Mouse (Mus musculus): Measurements from ENCODE around the gene Tmem50b.

Tmem50b gene

GRCm38 (mm10) chr16:91564580-91565291 lies 32.9 kb downstream of the Tmem50b start:
- DNase-seq (ENCODE audit: low spot score), result no peak

DNA sequence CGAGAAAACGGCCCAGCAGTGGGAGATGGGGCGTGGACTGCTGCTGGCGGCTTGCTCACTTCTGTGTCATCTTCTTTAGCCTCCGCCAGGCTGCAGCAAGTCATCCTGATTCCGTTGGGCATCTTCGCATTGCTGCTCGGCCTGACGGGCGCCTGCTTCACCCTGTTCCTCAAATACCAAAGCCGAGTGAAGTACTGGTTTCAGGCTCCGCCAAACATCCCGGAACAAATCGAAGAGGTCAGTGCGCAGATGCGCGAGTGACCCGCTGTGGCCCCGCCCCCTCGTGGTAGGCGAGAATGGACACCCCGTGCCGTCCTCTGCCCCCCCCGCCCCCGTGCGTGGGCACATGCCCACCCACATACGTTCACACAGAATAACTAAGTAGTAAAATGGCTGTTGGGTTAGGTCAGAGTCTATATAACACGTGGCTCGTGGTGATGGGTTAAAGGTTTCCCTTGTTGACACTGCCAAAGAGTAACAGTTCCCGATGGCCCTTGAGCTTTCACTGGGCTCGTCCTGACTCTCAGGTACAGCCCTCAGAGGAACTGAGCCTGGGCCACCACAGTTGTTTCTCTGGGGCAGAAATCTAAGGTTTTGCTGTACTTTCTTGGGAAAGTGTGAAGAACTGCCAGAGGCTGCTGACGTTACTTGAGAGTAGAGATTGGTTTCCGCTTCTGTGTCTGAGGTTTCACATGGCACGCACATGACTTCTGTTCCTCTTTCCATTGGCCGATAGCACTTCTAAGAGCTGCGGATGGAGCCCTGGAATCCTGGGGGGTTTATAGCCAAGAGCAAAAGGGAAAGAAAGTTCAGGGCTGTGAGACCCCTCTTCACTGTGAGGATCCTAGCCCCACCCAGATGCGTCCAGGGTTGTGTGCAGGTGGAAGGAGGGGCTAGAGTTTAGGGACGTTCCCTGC lies 35.8 kb downstream of the Tmem50b start:
- no peak for DNase-seq (ENCODE audit: low spot score)

DNA sequence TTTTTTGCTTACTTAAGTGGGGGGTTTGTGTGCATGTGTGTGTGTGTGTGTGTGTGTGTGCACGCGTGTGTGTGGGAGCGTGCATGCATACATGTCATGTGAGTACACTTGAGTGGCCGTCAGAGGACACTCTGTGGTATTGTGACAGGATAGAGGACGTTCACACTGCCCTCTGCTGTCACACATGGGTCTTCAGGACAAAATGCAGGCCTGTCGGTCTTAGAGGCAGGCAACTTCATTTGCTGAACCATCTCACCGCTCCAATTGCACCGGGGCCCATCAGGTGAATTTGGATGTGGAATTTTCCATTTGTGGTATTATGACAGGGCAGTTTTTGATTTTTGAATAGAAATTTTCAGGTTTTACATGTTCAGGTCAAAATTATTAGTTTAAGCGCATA lies 36.5 kb downstream of the Tmem50b start:
- DNase-seq (ENCODE audit: low spot score), result no peak

DNA sequence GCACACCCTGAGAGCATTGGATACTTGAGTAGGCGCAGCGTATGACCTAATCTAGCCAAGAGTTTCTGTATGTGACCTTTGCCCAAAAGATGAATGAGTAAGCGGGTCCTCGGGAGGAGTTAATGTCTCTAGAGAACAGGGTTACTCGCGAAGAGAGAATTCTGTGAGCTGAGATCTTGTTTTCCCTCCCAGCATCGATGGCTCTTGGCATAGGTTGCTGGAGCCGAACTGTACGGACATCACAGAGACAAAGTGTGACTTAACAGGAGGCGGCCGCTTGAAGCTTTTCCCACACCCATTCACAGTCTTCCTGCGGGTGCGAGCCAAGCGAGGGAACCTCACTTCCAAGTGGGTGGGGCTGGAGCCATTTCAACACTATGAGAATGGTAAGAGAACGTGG lies 39.9 kb downstream of the Tmem50b start:
- DNase-seq (ENCODE audit: low spot score), result no peak

- no peak for DNase-seq (ENCODE audit: low spot score)
Measured at GRCm38 (mm10) chr16:91557214-91557613, 40.4 kb downstream of the Tmem50b start.

DNA sequence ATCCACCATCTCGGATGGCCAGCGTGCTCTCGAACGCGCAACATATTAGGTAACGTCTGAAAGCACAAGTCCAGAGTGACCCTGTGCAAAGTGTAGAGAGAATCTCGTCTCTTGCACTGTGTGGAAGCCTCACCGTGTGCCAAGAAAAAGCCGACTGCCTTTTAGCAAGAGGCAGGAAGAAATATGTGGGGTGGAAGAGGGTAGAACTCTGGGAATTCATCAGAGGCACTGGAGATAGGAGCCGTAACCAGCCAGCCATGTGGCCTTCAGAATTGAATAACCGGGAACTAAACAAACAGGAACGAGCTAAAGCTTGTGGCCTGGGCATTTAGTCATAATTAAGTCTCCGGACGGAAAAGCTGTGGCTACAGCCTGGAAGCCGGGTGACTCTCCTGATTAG lies 40.9 kb downstream of the Tmem50b start:
- DNase-seq (ENCODE audit: low spot score), result no peak

DNA sequence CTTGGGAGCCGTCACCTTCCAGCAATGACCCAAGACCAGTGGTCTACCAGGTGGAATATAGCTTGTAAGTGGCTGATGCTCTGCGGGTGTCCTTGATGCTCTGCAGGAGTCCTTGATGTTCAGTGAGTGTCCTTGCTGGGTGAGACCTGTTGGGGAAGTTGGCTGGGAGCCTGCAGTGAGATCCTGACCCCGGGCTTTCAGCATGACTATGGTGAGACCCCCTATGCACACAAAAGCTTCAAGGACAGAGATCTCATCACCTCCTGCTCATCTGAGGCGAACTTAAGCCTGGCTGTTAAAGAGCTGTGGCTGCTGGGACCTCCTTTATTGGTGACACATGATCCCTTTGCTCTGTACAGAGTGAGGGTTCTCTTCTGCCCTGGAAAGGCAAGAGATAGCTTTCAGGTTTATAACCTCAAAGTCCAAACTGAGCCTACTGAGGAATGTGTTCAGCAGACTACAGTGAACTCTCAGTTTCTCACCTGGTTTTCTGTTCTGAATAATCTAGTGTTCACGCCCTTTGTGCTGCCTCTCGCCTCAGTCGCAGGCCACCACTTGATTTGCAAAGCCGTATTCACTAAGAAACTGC lies 42.5 kb downstream of the Tmem50b start:
- no peak for DNase-seq (ENCODE audit: low spot score)

DNA sequence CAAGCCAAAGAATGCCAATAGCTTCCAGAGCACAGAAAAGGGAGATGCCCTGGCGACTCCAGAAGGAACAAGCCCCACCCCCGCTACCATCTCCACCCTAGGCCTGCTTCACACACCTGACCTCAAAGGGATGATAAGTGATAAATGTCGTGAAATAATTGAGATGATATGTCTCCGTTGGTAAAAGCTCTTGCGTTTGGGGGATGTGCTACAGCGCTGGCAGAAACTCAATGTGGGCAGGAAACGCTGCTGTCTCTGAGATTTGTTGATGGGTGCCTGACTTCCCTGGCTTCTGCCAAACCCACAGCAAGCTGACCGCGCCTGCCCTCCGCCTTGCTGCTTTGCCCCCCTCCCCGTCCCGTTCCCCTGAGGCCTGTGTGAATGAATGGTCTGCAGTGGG lies 44.0 kb downstream of the Tmem50b start:
- no peak for DNase-seq (ENCODE audit: low spot score)

DNA sequence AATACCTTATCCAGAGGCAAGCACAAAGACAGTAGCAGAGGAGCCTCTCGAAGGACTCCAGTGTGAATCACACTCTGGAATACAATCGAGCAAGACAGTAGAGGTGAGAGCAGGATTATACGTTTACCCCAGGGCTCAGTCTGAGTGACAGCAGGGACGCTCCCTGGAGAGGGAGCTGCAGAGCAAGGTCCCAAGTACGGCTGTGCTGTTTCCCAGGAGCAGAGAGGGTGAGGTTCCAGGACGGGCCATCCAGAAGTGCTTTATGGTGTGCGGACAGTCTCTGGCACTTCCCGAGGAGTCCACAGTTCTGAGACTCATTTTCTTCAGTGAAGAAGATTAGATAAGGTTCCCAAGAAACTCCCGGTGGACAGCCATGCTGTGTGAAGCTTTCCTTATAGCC lies 45.5 kb downstream of the Tmem50b start:
- no peak for DNase-seq (ENCODE audit: low spot score)

DNA sequence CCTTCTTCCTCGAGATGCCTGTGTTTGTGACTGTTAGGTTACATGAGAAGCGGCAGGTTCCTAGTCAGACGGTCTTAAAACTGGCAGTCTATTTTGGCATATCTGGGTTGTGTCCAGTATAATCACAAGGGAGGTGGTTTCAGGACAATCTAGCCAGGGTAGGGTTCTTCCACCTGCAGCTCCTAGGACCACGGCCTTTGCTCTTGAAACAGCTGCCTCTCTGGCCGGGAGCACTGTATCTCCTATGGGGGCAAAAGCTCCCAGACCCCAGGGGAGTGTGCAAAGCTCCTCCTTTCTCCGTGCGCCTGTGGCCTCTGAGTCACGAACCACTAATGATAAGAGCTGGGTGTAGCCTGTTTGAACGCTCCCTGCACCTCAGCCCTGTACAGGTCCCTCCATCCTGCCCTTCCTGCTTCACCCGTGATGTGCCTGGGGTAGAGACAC lies 46.5 kb downstream of the Tmem50b start:
- no peak for DNase-seq (ENCODE audit: low spot score)

- DNase-seq (ENCODE audit: low spot score), result no peak
Measured at GRCm38 (mm10) chr16:91549616-91550015, 48.0 kb downstream of the Tmem50b start.

GRCm38 (mm10) chr16:91548996-91549395 lies 48.6 kb downstream of the Tmem50b start:
- DNase-seq (ENCODE audit: low spot score), result no peak

DNA sequence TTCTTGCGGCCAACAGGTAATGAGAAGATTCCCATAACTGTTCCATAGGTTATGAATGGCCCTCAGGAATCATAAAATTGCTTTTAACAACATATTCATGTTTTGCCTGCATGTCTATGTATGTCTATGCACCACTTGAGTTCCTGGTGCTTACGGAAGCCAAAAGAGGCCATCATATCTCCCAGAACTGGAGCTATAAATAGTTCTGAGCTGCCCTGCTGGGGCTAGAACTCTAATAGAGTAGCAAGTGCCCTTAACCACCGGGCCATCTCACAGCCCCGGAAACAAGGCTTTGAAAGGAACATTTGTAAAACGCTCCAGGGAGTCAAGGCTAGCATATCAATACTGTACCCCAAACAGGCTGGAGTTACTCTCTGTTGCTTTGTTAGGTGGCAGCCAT lies 49.0 kb downstream of the Tmem50b start:
- no peak for DNase-seq (ENCODE audit: low spot score)

GRCm38 (mm10) chr16:91547974-91548373 lies 49.6 kb downstream of the Tmem50b start:
- DNase-seq (ENCODE audit: low spot score), result no peak

GRCm38 (mm10) chr16:91546836-91547741 lies 50.5 kb downstream of the Tmem50b start, which contains the start of gene Ifngr2:
Gene Ifngr2 (plus strand): TSS chr16:91547072.
- DNase-seq (ENCODE audit: low spot score), result no peak

- DNase-seq (ENCODE audit: low spot score), result no peak
Measured at GRCm38 (mm10) chr16:91546391-91546835, 51.2 kb downstream of the Tmem50b start.

DNA sequence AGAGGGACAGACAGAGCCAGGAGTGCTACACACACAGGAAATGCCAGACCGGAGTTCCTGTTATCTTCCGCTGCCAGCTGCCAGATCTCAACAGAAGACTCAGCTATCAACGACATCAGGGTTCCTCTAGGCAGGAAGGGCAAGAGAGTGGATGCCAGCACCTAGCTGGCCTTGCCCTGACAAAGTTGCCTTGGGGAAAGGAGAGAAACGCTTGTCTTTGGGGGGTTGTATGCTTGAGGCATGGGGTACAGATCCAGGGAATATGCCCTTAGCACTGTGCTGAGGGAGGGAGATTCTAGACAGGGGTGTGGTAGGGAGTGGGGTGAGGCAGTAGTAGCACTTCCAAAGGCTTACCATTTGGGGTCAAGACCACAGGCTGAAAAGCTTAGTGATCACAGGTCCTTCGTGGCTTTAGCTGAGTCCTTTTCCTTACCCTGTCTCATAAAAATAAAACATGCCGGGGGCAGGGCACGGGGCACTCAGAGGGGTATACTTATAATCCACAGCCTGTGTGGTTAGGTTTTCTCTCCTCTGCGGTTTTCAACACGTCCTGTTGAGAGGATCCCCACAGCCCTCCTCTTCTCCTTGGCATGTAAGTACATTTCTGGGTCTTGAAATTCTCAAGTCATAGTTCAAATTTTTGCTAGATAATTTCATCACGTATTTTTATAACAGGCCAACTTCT lies 51.9 kb downstream of the Tmem50b start:
- DNase-seq (ENCODE audit: low spot score), result no peak

DNA sequence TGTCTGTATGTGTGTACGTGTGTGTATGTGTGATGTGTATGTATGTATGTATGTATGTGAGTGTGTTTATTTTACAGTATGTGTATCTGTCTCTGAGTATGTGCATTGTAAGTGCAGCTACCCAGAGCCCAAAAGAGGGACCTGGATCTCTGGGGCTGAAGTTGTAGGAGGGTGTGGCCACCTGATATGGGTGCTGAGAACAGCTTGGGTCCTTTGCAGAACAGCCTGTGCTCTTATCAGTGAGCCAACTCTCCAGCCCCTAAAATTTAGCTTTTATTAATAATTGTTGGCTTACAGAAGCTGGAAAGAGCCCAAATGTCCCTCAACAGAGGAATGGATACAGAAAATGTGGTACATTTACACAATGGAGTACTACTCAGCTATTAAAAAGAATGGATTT lies 54.0 kb downstream of the Tmem50b start:
- no peak for DNase-seq (ENCODE audit: low spot score)

DNA sequence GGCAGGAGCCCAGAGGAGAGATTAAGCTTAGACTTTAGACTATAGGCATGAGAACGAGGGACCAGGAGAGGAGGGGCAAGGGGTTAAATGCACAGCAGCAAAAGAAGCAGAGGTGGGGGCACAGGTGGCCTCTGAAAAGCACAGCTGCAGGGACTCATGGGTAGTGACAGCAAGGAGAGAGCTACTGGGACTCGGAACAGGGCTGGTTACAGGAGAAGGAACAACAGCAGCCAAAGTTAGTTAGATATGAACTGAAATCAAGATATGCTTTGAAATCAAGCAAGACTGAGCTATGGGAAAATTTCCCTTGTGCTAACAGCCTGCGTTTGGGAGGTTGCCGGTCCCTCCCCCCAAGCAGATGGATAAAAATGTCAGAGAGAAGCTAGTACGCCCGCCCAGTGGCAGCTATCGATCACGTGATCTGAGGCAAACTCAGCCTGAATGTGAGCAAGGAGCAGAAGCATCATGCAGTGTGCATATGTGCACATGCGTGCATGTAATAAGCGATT lies 56.0 kb downstream of the Tmem50b start:
- DNase-seq (ENCODE audit: low spot score), result no peak

- no peak for DNase-seq (ENCODE audit: low spot score)
Measured at GRCm38 (mm10) chr16:91538513-91538912, 59.1 kb downstream of the Tmem50b start.

DNA sequence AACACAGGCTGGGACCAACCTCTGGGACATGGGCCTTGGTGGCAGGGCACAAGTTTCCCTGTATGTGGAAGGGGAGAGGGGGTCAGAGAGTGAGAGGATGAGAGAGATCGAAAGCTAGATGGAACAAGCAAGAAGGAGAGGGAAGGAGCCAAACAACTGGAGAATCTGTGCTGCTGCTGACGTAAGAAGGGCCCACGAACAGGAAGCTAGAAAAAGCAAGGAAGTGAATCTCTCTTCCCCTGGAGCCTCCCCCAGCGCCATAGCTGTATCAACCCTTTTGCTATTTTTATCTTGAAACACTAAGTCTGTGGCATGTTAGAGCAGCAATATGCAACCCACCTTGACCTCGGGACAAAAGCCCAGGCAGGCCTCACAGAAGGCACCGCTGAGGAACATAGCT lies 59.5 kb downstream of the Tmem50b start:
- no peak for DNase-seq (ENCODE audit: low spot score)
